Mouse (Mus musculus): ENCODE results near the gene Adamts2.

The Adamts2 gene

DNA sequence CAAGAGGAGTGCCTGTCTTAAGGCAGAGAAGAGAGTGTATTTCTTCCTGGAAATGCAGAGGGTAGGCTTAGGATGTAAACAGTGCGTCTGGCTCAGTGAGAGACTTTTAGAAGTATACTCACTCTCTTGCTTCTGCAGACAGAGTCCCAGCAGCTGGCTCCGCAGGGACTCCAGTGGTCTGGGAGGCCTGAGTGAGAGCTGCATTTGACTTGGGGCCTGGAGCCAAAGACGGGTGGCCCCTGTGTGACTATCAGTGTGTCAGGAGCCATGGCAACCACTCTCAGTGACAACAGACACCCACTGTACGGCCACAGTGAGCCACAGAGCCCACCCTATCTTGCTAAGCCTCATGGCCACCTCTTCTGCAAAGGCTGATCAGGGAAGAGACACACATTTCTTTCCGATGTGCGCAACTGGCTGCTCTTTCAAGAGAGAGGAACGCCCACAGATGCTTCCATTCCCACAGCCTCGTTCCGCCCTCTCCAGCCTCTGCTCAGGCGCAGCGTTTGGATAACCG, 115.6 kb downstream of the Adamts2 start:
- H3K36me3 ChIP-seq (ENCODE audit: control insufficient read depth, insufficient read depth, low read length, poor library complexity, severe bottlenecking) = no peaks in the 10 kb centered on the region
- H3K27me3 ChIP-seq (ENCODE audit: control insufficient read depth, insufficient read depth, low read length, poor library complexity, severe bottlenecking) = no peaks in the 10 kb centered on the region
- DNase-seq (ENCODE audit: low read depth, low spot score) = no peak

DNA sequence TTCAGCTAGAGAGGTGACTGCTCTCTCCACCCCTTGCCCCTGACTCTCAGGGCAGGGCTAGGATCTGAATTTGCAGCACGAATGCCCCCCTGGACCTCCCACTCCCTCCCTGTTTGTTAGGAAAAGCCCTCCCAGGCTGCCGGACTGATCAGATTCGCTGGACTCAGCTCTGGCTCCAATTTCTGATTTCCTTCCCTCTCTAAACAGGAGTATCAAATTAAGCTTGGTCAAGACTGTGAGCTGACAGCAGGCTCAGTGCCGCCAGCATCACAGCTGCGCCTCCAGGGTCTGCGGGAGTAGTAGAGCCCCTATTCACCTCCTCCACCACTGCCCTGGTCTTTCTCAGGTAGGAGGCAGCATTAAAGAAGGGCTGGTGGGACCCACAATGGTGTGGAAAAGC, 117.0 kb downstream of the Adamts2 start:
- Histone ChIP-seq H3K36me3 (ENCODE audit: control insufficient read depth, insufficient read depth, low read length, poor library complexity, severe bottlenecking) (no peaks in the 10 kb centered on the region), H3K27me3 (ENCODE audit: control insufficient read depth, insufficient read depth, low read length, poor library complexity, severe bottlenecking) (no peaks in the 10 kb centered on the region)
- no peak for DNase-seq (ENCODE audit: low read depth, low spot score)

DNA sequence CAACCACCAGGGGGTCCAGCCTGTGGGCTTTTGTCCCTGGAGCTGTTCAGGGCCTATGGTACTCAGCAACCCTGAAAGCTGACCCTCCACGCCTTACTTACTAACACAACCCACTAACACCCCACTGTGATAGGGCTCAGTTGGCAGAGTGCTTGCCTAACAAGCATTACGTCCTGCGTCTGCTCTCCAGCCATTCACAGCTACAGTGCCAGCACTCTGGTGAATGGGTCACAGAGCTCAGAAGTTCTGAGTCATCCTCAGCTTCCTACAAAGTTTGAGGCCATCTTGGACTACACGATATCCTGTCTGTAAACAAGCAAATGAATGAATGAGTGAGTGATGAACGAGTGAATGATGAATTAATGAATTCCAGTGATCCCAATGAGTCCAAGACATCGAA, 118.5 kb downstream of the Adamts2 start:
- H3K36me3 ChIP-seq (ENCODE audit: control insufficient read depth, insufficient read depth, low read length, poor library complexity, severe bottlenecking) = no peaks in the 10 kb centered on the region
- DNase-seq (ENCODE audit: low read depth, low spot score) = no peak
- H3K27me3 ChIP-seq (ENCODE audit: control insufficient read depth, insufficient read depth, low read length, poor library complexity, severe bottlenecking) = no peaks in the 10 kb centered on the region

- no peak for DNase-seq (ENCODE audit: low read depth, low spot score)
- no peaks in the 10 kb centered on the region for H3K27me3 ChIP-seq (ENCODE audit: control insufficient read depth, insufficient read depth, low read length, poor library complexity, severe bottlenecking)
- H3K36me3 ChIP-seq (ENCODE audit: control insufficient read depth, insufficient read depth, low read length, poor library complexity, severe bottlenecking) = no peaks in the 10 kb centered on the region
These were observed 119.1 kb downstream of the Adamts2 start for GRCm38 (mm10) chr11:50720856-50721550.

GRCm38 (mm10) chr11:50725595-50725994, 123.7 kb downstream of the Adamts2 start:
- no peaks in the 10 kb centered on the region for H3K27me3 ChIP-seq (ENCODE audit: control insufficient read depth, insufficient read depth, low read length, poor library complexity, severe bottlenecking)
- H3K36me3 ChIP-seq (ENCODE audit: control insufficient read depth, insufficient read depth, low read length, poor library complexity, severe bottlenecking) = no peaks in the 10 kb centered on the region
- DNase-seq (ENCODE audit: low read depth, low spot score) = no peak

GRCm38 (mm10) chr11:50726035-50726434, 124.2 kb downstream of the Adamts2 start:
- Histone ChIP-seq H3K27me3 (ENCODE audit: control insufficient read depth, insufficient read depth, low read length, poor library complexity, severe bottlenecking) (no peaks in the 10 kb centered on the region), H3K36me3 (ENCODE audit: control insufficient read depth, insufficient read depth, low read length, poor library complexity, severe bottlenecking) (no peaks in the 10 kb centered on the region)
- DNase-seq (ENCODE audit: low read depth, low spot score) = no peak

DNA sequence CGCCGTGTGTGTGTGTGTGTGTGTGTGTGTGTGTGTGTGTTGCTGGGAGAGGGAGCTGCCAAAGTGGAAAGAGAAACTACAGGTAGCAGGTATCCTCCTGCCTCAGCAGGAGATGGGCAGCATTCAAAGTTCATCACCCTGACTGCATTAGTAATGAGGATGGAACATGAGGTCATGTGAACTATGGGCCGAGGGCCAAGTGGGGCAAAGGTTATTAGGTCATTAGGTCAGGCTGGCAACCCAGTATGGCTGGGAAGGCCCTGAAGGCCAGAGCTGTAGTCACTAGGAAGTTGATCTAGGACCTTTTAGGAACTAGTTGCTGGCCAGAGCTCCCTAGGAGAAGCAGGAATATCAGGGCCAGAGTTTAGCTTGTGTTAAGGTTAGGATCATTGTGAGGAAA, 131.3 kb downstream of the Adamts2 start:
- DNase-seq (ENCODE audit: low read depth, low spot score) = no peak
- Histone ChIP-seq H3K27me3 (ENCODE audit: control insufficient read depth, insufficient read depth, low read length, poor library complexity, severe bottlenecking) (no peaks in the 10 kb centered on the region), H3K36me3 (ENCODE audit: control insufficient read depth, insufficient read depth, low read length, poor library complexity, severe bottlenecking) (no peaks in the 10 kb centered on the region)

- DNase-seq (ENCODE audit: low read depth, low spot score) = no peak
- no peaks in the 10 kb centered on the region for H3K36me3 ChIP-seq (ENCODE audit: control insufficient read depth, insufficient read depth, low read length, poor library complexity, severe bottlenecking)
- H3K27me3 ChIP-seq (ENCODE audit: control insufficient read depth, insufficient read depth, low read length, poor library complexity, severe bottlenecking) = no peaks in the 10 kb centered on the region
These were observed 132.2 kb downstream of the Adamts2 start for GRCm38 (mm10) chr11:50734129-50734528.

DNA sequence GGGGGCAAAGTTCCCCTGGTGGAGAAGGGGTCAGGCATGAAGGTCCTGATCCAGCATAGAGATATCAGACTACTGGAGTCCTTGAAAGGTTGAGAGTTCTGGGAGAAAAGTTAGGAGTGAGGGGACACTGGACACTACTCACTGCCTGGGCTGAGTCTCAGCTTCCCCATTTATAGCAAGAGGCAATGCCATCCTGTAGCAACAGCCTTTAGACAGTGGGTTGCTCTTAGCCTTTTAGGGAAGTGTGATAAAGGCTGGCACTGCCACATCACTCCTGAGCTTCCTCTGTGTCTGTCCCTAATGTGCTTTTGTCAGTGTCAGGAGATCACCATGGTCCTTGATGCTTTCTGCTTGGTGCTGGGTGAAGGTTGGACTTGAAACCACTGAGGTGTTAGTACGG, 134.7 kb downstream of the Adamts2 start:
- no peaks in the 10 kb centered on the region for H3K36me3 ChIP-seq (ENCODE audit: control insufficient read depth, insufficient read depth, low read length, poor library complexity, severe bottlenecking)
- DNase-seq (ENCODE audit: low read depth, low spot score) = no peak
- no peaks in the 10 kb centered on the region for H3K27me3 ChIP-seq (ENCODE audit: control insufficient read depth, insufficient read depth, low read length, poor library complexity, severe bottlenecking)

- DNase-seq (ENCODE audit: low read depth, low spot score) = no peak
- no peaks in the 10 kb centered on the region for H3K27me3 ChIP-seq (ENCODE audit: control insufficient read depth, insufficient read depth, low read length, poor library complexity, severe bottlenecking)
- no peaks in the 10 kb centered on the region for H3K36me3 ChIP-seq (ENCODE audit: control insufficient read depth, insufficient read depth, low read length, poor library complexity, severe bottlenecking)
These were observed 136.6 kb downstream of the Adamts2 start for GRCm38 (mm10) chr11:50738436-50738835.

DNA sequence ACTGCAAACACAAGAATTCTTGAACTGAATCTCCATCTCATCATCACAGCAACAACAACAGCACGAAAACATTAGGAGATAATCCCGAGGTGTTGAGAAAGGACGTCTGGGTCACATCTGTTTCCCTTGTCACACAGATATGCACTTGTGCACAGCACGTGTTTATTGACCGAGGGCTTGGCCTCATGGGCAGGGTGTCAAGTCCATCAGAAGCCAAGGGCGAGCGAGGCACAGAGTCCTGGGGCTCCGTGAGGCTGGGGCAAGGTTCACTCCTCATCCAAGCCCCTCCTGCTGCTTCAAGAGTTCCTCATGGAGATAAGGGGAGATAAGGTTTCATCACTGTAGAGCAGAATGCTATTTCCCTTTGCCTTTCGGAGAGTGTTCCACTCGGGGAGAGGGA, 137.6 kb downstream of the Adamts2 start:
- Histone ChIP-seq H3K36me3 (ENCODE audit: control insufficient read depth, insufficient read depth, low read length, poor library complexity, severe bottlenecking) (no peaks in the 10 kb centered on the region), H3K27me3 (ENCODE audit: control insufficient read depth, insufficient read depth, low read length, poor library complexity, severe bottlenecking) (no peaks in the 10 kb centered on the region)
- DNase-seq (ENCODE audit: low read depth, low spot score) = no peak

- H3K36me3 ChIP-seq (ENCODE audit: control insufficient read depth, insufficient read depth, low read length, poor library complexity, severe bottlenecking) = no peaks in the 10 kb centered on the region
- DNase-seq (ENCODE audit: low read depth, low spot score) = no peak
- H3K27me3 ChIP-seq (ENCODE audit: control insufficient read depth, insufficient read depth, low read length, poor library complexity, severe bottlenecking) = no peaks in the 10 kb centered on the region
These were observed 140.3 kb downstream of the Adamts2 start for GRCm38 (mm10) chr11:50742146-50742545.

GRCm38 (mm10) chr11:50744971-50745370, 143.1 kb downstream of the Adamts2 start:
- no peaks in the 10 kb centered on the region for H3K36me3 ChIP-seq (ENCODE audit: control insufficient read depth, insufficient read depth, low read length, poor library complexity, severe bottlenecking)
- DNase-seq (ENCODE audit: low read depth, low spot score) = no peak
- H3K27me3 ChIP-seq (ENCODE audit: control insufficient read depth, insufficient read depth, low read length, poor library complexity, severe bottlenecking) = no peaks in the 10 kb centered on the region

DNA sequence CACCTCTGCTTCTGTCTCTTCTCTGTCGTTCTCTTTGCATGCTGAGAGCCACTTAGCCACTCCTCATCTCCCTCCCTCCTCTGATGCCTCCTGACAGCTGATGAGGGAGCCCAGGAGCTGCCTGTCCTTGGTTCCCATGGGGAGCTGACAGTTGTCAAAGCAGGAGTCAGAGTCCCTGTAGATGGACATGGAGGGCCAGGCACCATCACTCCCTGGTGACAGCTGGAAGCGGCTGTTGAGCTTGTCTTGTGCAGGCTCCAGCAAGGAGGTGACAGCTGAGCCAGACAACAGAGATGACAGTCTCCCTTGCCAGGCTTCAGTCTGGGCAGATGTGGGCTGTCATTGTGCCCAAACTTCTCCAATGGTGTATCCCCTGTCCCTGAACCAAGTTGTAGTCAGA, 144.6 kb downstream of the Adamts2 start:
- Histone ChIP-seq H3K36me3 (ENCODE audit: control insufficient read depth, insufficient read depth, low read length, poor library complexity, severe bottlenecking) (no peaks in the 10 kb centered on the region), H3K27me3 (ENCODE audit: control insufficient read depth, insufficient read depth, low read length, poor library complexity, severe bottlenecking) (no peaks in the 10 kb centered on the region)
- no peak for DNase-seq (ENCODE audit: low read depth, low spot score)

GRCm38 (mm10) chr11:50750983-50751585, 149.2 kb downstream of the Adamts2 start:
- Histone ChIP-seq H3K36me3 (ENCODE audit: control insufficient read depth, insufficient read depth, low read length, poor library complexity, severe bottlenecking) (no peaks in the 10 kb centered on the region), H3K27me3 (ENCODE audit: control insufficient read depth, insufficient read depth, low read length, poor library complexity, severe bottlenecking) (no peaks in the 10 kb centered on the region)
- DNase-seq (ENCODE audit: low read depth, low spot score) = no peak

Measured in splenic B cell, adult 2 months (primary cell).